Mouse (Mus musculus): ENCODE data around the gene Cd9.

GRCm38 (mm10) chr6:125468179-125468960 is 26.2 kb downstream of the Cd9 start:
- TF ChIP-seq CTCF (IDR thresholded peaks at IDR 0.05; ENCODE audit: insufficient read depth, low read depth, low read length) (no peak), POLR2A (IDR thresholded peaks at IDR 0.05; ENCODE audit: insufficient read depth, low read depth, low read length) (no peak)

Data from olfactory bulb, adult 2 months (tissue).